Mouse (Mus musculus) ES-Bruce4 (cell line): ENCODE measurements around the gene Gp2. TPM values are rescaled to one million over a fixed set of nuclear protein-coding genes. Genes with fewer than 3 reads are reported as not detected.

Source experiments
- H3K27ac ChIP-seq: 2 replicates; pipeline ENCODE4 v1.5.1; 2012; ENCODE audit warnings: low read length, inconsistent platforms; ENCODE audit not compliant: insufficient read depth
- H3K27me3 ChIP-seq: 2 replicates; pipeline ENCODE4 v1.6.1; 2012; ENCODE audit warnings: mild to moderate bottlenecking, low read length, inconsistent platforms; ENCODE audit not compliant: control insufficient read depth, poor library complexity, insufficient read depth, severe bottlenecking
- H3K36me3 ChIP-seq: 2 replicates; pipeline ENCODE4 v1.6.1; 2012; ENCODE audit warnings: inconsistent platforms, mild to moderate bottlenecking, low read length, moderate library complexity; ENCODE audit not compliant: control insufficient read depth, poor library complexity, insufficient read depth, severe bottlenecking
- H3K4me1 ChIP-seq: one replicate; pipeline ENCODE4 v1.8.1; 2011; ENCODE audit warnings: low read length; ENCODE audit not compliant: control insufficient read depth, insufficient read depth
- H3K4me3 ChIP-seq: 2 replicates; pipeline ENCODE4 v1.5.1; 2011; ENCODE audit warnings: low read depth, mild to moderate bottlenecking, low read length
- H3K9ac ChIP-seq: 2 replicates; pipeline ENCODE4 v1.6.1; 2012; ENCODE audit warnings: low read depth, mild to moderate bottlenecking, inconsistent platforms; ENCODE audit not compliant: poor library complexity, severe bottlenecking
- H3K9me3 ChIP-seq: replicated peaks from 2 replicates; pipeline ENCODE4 v1.6.1; 2012; ENCODE audit warnings: mild to moderate bottlenecking, low read length, inconsistent platforms; ENCODE audit not compliant: control insufficient read depth, poor library complexity, insufficient read depth, severe bottlenecking
- CTCF ChIP-seq: IDR thresholded peaks from one replicate; pipeline ENCODE4 v1.8.1; 2011; ENCODE audit warnings: low read depth, low read length
- EP300 ChIP-seq: IDR thresholded peaks from 2 replicates; pipeline ENCODE4 v1.6.1; 2011; ENCODE audit warnings: low read depth, low read length; ENCODE audit not compliant: insufficient read depth
- POLR2A ChIP-seq: IDR thresholded peaks from one replicate; pipeline ENCODE4 v1.8.1; 2011; ENCODE audit warnings: low read length; ENCODE audit not compliant: insufficient read depth
- polyA plus RNA-seq: library from polyadenylated mRNA; stranded (reverse); fragments of >200 nt; gene quantifications from 2 replicates; pipeline ENCODE4 v1.2.4, GENCODE M21; 2011; ENCODE audit warnings: low read depth; ENCODE audit not compliant: missing spikeins, insufficient read depth, insufficient read length

The Gp2 gene
- not detected in 2 replicates for polyA plus RNA-seq

GRCm38 (mm10) chr7:119459185-119459584, at the start of gene Gp2:
Gene Gp2 (minus strand): TSS chr7:119459285.
- H3K4me1 ChIP-seq, result no peaks in the 10 kb centered on the region
- H3K9me3 ChIP-seq, result no peaks in the 10 kb centered on the region
- H3K27ac ChIP-seq, result no peak within 1 kb of the TSS
- no peaks in the 10 kb centered on the region for H3K36me3 ChIP-seq
- TF ChIP-seq POLR2A (no peak), CTCF (no peak), EP300 (no peak)
- no peak within 1 kb of the TSS for H3K4me3 ChIP-seq
- H3K27me3 ChIP-seq, result no peaks in the 10 kb centered on the region
- no peak within 1 kb of the TSS for H3K9ac ChIP-seq

- H3K27me3 ChIP-seq, result no peaks in the 10 kb centered on the region
- no peak overlapping the region for H3K4me3 ChIP-seq
- H3K9me3 ChIP-seq, result no peaks in the 10 kb centered on the region
- TF ChIP-seq EP300 (no peak), POLR2A (no peak), CTCF (no peak)
- H3K4me1 ChIP-seq, result no peaks in the 10 kb centered on the region
- H3K36me3 ChIP-seq, result no peaks in the 10 kb centered on the region
- H3K27ac ChIP-seq, result no peak overlapping the region
- H3K9ac ChIP-seq, result no peak overlapping the region
These were observed 31.1 kb upstream of the Gp2 start for GRCm38 (mm10) chr7:119490041-119490780.

GRCm38 (mm10) chr7:119486683-119487082, 27.6 kb upstream of the Gp2 start:
- TF ChIP-seq EP300 (no peak), POLR2A (no peak), CTCF (no peak)
- Histone ChIP-seq H3K9ac (no peak overlapping the region), H3K36me3 (no peaks in the 10 kb centered on the region), H3K9me3 (no peaks in the 10 kb centered on the region), H3K27me3 (no peaks in the 10 kb centered on the region), H3K4me3 (no peak overlapping the region), H3K4me1 (no peaks in the 10 kb centered on the region), H3K27ac (no peak overlapping the region)

DNA sequence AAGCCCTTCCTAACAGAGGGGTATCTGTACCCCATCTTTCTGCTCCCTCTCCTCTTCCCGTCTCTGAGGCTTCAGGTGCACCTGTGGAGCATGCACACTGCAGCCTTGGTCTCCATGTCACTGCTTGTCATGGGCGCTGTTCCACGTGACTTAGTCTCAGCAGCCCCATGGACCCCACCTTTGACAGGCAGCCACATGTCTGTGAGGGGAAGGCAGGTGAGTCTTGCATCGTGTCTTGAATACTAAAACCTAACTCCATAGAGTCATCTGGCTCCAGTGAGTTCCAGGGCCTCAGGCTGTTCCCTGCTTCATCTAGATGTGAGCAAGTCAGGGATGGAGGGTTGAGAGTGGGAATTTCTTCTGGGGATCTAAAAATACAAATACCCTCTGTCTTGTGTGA, 25.1 kb upstream of the Gp2 start:
- TF ChIP-seq CTCF (no peak), EP300 (no peak), POLR2A (no peak)
- Histone ChIP-seq H3K4me3 (no peak overlapping the region), H3K36me3 (no peaks in the 10 kb centered on the region), H3K9me3 (no peaks in the 10 kb centered on the region), H3K9ac (no peak overlapping the region), H3K4me1 (no peaks in the 10 kb centered on the region), H3K27me3 (no peaks in the 10 kb centered on the region), H3K27ac (no peak overlapping the region)

DNA sequence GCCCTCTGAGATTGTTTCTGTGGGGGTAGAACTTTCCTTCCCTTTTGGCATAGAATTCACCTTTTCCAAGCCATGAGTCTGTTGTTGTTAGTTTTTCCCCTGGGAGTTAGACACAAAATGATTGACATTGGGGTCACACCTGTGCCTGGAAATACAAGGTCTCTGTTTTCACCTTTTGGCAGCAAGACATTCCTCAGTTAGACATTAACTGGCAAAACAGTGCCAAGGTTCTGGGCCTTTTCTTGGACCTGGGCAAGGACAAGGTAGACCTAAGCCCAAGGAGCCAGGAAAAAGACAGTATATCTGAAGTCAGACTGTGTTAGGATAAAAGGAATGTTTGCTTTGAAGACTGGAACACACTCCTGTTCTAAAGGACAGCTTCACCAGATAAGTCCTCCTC, 20.2 kb upstream of the Gp2 start, which contains the start of gene Umod:
Gene Umod (minus strand): TSS at position 27 of the 400 bp plus-strand sequence.
- H3K4me1 ChIP-seq, result no peaks in the 10 kb centered on the region
- H3K27me3 ChIP-seq, result no peaks in the 10 kb centered on the region
- H3K9ac ChIP-seq, result no peak within 1 kb of the TSS
- no peaks in the 10 kb centered on the region for H3K36me3 ChIP-seq
- H3K27ac ChIP-seq, result no peak within 1 kb of the TSS
- no peaks in the 10 kb centered on the region for H3K9me3 ChIP-seq
- H3K4me3 ChIP-seq, result no peak within 1 kb of the TSS
- TF ChIP-seq POLR2A, result no peak
- no peak for TF ChIP-seq CTCF
- no peak for TF ChIP-seq EP300

DNA sequence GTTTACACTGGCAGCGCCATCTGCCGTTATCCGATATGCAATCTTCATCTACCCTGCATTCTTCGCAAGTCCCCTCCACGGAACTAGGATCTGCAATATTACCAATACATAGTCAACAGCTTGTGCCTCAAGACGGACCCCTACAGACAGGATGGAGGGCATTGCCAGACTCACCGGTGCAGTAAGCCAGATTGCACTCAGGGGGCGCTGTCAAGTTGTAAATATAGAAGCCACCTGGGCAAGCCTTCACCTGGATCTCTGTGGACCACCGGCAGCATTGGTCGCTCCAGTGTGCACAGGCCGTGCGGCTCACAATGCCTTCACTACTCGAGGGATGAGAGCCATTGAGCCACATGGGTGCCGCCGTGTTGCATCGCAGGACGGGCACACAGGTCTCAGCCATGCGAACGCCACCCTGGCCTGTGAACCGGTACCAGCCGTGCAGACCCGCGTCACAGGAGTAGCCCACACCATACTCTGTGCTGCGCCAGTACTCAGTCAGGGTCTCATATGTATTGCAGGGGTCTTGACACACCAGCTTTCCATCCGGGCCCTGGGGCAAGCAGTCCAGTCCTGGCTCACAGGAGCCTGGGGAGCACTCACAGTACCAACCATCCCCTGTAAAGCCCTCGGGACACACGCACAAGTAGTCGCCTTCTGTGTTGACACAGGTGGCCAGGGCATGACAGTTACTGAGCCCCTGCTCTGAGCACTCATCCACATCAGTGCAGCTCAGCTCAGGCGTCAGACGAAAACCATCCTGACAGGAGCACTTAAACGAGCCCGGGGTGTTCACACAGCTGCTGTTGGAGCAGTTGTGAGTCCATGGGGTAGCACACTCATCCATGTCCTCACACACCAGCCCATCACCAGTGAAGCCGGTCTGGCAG, 17.7 kb upstream of the Gp2 start:
- Histone ChIP-seq H3K9me3 (no peaks in the 10 kb centered on the region), H3K27ac (no peak overlapping the region)
- peak; percentile 46 for TF ChIP-seq CTCF
- TF ChIP-seq POLR2A, result no peak
- TF ChIP-seq EP300, result no peak

More for the DNA sequence above, 17.7 kb upstream of the Gp2 start:
- Histone ChIP-seq H3K27me3 (no peaks in the 10 kb centered on the region), H3K4me1 (no peaks in the 10 kb centered on the region), H3K9ac (no peak overlapping the region), H3K36me3 (no peaks in the 10 kb centered on the region), H3K4me3 (peak overlapping the region; percentile 17)
